In the genomic region with DNA sequence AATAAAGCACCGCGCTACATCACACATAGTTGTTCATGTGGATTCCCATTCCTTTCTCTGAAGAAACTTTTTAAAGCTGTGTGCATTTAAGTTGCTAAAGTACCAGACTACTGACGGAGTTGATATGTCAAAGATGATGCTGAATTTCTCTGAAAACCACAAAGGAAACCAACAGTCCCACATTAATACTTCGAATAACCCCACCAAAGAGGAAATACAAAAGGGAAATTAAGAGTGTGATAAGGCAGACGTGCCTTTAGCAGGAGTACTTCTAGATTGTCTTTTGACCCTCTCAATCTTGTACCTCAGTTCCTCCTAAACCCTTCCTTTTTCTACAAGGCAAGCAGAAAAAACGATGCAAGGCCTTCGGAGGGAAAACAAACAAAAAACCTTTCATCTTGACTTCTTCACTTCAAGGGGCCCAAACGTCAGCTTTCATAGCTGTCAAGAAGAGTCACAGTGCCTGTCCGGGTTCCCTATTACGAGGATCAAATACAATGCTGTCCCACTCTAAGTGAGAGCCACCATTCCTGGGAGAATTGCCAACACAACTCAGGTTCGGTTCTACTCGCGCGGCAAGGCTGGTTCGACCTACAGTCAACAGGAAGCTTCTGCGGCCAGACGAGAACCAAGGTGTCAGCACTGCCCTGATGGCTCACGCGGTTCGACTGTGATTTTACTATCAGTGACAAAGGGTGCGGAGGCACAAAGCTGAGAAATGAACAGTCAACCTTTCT, we compare ENCODE assay signal across 8 mouse cellular contexts. TPM values are rescaled to one million over a fixed set of nuclear protein-coding genes. Genes with fewer than 3 reads are reported as not detected.
A peak's percentile ranks its signal among the peaks of the same experiment; 100 is the strongest.
DNase-seq lines count a peak whose midpoint lies in the region; ATAC-seq and TF ChIP-seq lines count a peak whose summit lies in the region.

No protein-coding gene starts in this region.

- peak overlapping the region; percentile 55 for H3K27ac ChIP-seq in ES-Bruce4 (ENCODE audit: insufficient read depth, low read length)
- peak overlapping the region; percentile 89 for H3K27ac ChIP-seq in liver, postnatal 0 days (ENCODE audit: low read depth)

- H3K36me3 ChIP-seq in ES-Bruce4 (ENCODE audit: control insufficient read depth, insufficient read depth, low read length, poor library complexity, severe bottlenecking) = no peaks in the 10 kb centered on the region
- no peaks in the 10 kb centered on the region for H3K36me3 ChIP-seq in liver, postnatal 0 days (replicated peaks; ENCODE audit: insufficient read depth, low read length)

- H3K4me3 ChIP-seq in ES-Bruce4 (ENCODE audit: low read depth, low read length) = peak overlapping the region; percentile 80
- peak overlapping the region; percentile 85 for H3K4me3 ChIP-seq in liver, postnatal 0 days (ENCODE audit: low read depth, low read length)

- TF ChIP-seq POLR2A in ES-Bruce4 (IDR thresholded peaks at IDR 0.05; ENCODE audit: insufficient read depth, low read length) = no peak

- peak; percentile 43; the same call in 1 of the 2 replicates for ATAC-seq in cerebellum, adult (ENCODE audit: insufficient number of reproducible peaks, low FRiP score, low TSS enrichment)
- ATAC-seq in liver, postnatal 0 days = peak; percentile 38
- peak; percentile 33; the same call in 1 of the 2 replicates for ATAC-seq in neutrophil, adult 5-6 weeks (ENCODE audit: extremely low read depth, insufficient number of reproducible peaks, low FRiP score, poor library complexity, severe bottlenecking)

- TF ChIP-seq EP300 in ES-Bruce4 (IDR thresholded peaks at IDR 0.05; ENCODE audit: insufficient read depth, low read depth, low read length) = no peak
- no peak for TF ChIP-seq EP300 in liver, postnatal 0 days (IDR thresholded peaks at IDR 0.05; ENCODE audit: low read depth)

- no peak for DNase-seq in cerebellum, adult 11 months
- DNase-seq in cerebellum, adult 9-11 months = peak; percentile 58
- peak; percentile 32 for DNase-seq in gastrocnemius, postnatal 14 days
- peak; percentile 45 to 61 for DNase-seq in kidney, adult 8-10 months
- peak; percentile 45 for DNase-seq in liver, postnatal 0 days

- peak overlapping the region; percentile 74 for H3K4me2 ChIP-seq in liver, postnatal 0 days (ENCODE audit: low read depth, low read length)

- H3K4me1 ChIP-seq in ES-Bruce4 (ENCODE audit: control insufficient read depth, insufficient read depth, low read length) = no peaks in the 10 kb centered on the region
- H3K4me1 ChIP-seq in liver, postnatal 0 days (ENCODE audit: insufficient read depth) = no peaks in the 10 kb centered on the region

- no peaks in the 10 kb centered on the region for H3K9me3 ChIP-seq in ES-Bruce4 (replicated peaks; ENCODE audit: control insufficient read depth, insufficient read depth, low read length, poor library complexity, severe bottlenecking)
- no peaks in the 10 kb centered on the region for H3K9me3 ChIP-seq in liver, postnatal 0 days (ENCODE audit: low read length)

- H3K9ac ChIP-seq in ES-Bruce4 (ENCODE audit: low read depth, poor library complexity, severe bottlenecking) = peak overlapping the region; percentile 85
- peak overlapping the region; percentile 79 for H3K9ac ChIP-seq in liver, postnatal 0 days (replicated peaks)

- no peak for TF ChIP-seq CTCF in ES-Bruce4 (IDR thresholded peaks at IDR 0.05; ENCODE audit: low read depth, low read length)
- TF ChIP-seq CTCF in liver, postnatal 0 days (IDR thresholded peaks at IDR 0.05; ENCODE audit: low read depth) = no peak

- H3K27me3 ChIP-seq in ES-Bruce4 (ENCODE audit: control insufficient read depth, insufficient read depth, low read length, poor library complexity, severe bottlenecking) = no peaks in the 10 kb centered on the region
- H3K27me3 ChIP-seq in liver, postnatal 0 days (ENCODE audit: insufficient read depth, low read length) = 0 out of 2 replicates have a peak, but pooled peaks cover 3% of the 10 kb centered on the region

- WGBS in liver, postnatal 0 days (ENCODE audit: insufficient replicate concordance) = 12% methylated on average over 21 of the region's 21 CpGs

- intact Hi-C loops in gastrocnemius, postnatal 14 days (cut with DNase I; ENCODE audit: low total_unique reads) = no loop called here

RNA-seq across cellular contexts. Expression of gene Yes1, which starts 0.7 kb away (rescaled TPM):
- 59.5 and 65.5 TPM in 2 replicates for polyA plus RNA-seq in ES-Bruce4 (2011; ENCODE audit: insufficient read depth, insufficient read length, low read depth, missing spikeins)
- total RNA-seq in gastrocnemius, postnatal 14 days (2021) = 10 to 100 TPM; 14.1 to 15.7 TPM
- polyA plus RNA-seq in liver, postnatal 0 days (2015; fragmentation: Nextera tagmentation; extraction: Ambion mirVana) = 5.7 and 6.4 TPM in 2 replicates
- 3.1 and 3.6 TPM in 2 replicates for total RNA-seq in neutrophil, adult 5-6 weeks (2017)
